Mouse (Mus musculus) small intestine, adult 2 months (tissue): ENCODE measurements around the gene Pdcd7.

Experiments used
- CTCF ChIP-seq: fragments of 200-500 bp; IDR thresholded peaks from 2 replicates; pipeline ENCODE4 v1.5.1; 2012; ENCODE audit warnings: low read depth, mild to moderate bottlenecking, control low read depth, inconsistent platforms, low read length, moderate library complexity, mixed read lengths; ENCODE audit not compliant: insufficient replicate concordance, insufficient read length; ENCODE audit errors: extremely low read depth
- POLR2A ChIP-seq: fragments of 200-500 bp; IDR thresholded peaks from 2 replicates; pipeline ENCODE4 v1.6.1; 2012; ENCODE audit warnings: low read depth, mild to moderate bottlenecking, control low read depth, inconsistent platforms, low read length, moderate library complexity

DNA sequence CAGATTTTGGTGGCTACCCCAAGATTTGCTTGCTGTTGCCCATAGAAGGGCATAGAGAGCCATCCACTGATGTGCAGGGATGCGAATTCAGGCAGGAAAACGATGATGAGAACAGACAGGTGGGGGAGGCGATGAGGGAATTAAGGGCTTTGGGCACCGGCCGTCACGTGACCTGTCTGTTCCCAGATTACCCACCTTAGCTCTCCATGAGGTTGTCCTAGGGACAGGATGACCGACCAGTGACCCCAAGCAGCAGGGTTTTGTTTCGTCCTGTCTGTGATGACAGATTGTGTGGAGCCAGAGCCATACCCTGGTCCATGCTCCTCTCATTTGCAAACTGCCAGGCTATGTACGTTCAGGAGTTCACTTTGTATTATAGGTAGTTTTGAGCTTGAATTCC, 17.8 kb downstream of the Pdcd7 start:
- no peak for TF ChIP-seq CTCF
- TF ChIP-seq POLR2A, result no peak
